In genomic region chr3:97004509-97004908, GRCm38 (mm10) we compare ENCODE assay signal across 22 mouse cellular contexts.
"Had no signal": no experiment of that assay in that cellular context is flagged by ENCODE, and none has a peak within 500 bp of the region (broad histone marks: within the 10 kb centered on the region; RNA-seq: fewer than 3 reads in every experiment).

No protein-coding gene starts in this region.

- H3K36me3 ChIP-seq: kidney, embryonic 15.5 days; limb, embryonic 12.5 days; limb, embryonic 15.5 days; lung, embryonic 15.5 days; midbrain, embryonic 12.5 days; neural tube, embryonic 13.5 days; stomach, embryonic 15.5 days had no signal

- H3K4me3 ChIP-seq: kidney, embryonic 15.5 days; limb, embryonic 12.5 days; limb, embryonic 15.5 days; lung, embryonic 15.5 days; midbrain, embryonic 12.5 days; myocyte; neural tube, embryonic 13.5 days; stomach, embryonic 15.5 days had no signal

- H3K4me1 ChIP-seq: kidney, embryonic 15.5 days; limb, embryonic 12.5 days; limb, embryonic 15.5 days; lung, embryonic 15.5 days; midbrain, embryonic 12.5 days; neural tube, embryonic 13.5 days; stomach, embryonic 15.5 days had no signal

- H3K4me2 ChIP-seq: kidney, embryonic 15.5 days; limb, embryonic 12.5 days; limb, embryonic 15.5 days; liver, embryonic 11.5 days; lung, embryonic 15.5 days; midbrain, embryonic 12.5 days; neural tube, embryonic 13.5 days; stomach, embryonic 15.5 days had no signal

- H3K27me3 ChIP-seq: kidney, embryonic 15.5 days; limb, embryonic 12.5 days; limb, embryonic 15.5 days; lung, embryonic 15.5 days; midbrain, embryonic 12.5 days; neural tube, embryonic 13.5 days; stomach, embryonic 15.5 days had no signal

- H3K9ac ChIP-seq: kidney, embryonic 15.5 days; limb, embryonic 12.5 days; limb, embryonic 15.5 days; liver, embryonic 14.5 days; liver, postnatal 0 days; lung, embryonic 15.5 days; midbrain, embryonic 12.5 days; neural tube, embryonic 13.5 days; stomach, embryonic 15.5 days had no signal

- H3K9me3 ChIP-seq: kidney, embryonic 15.5 days; limb, embryonic 12.5 days; limb, embryonic 15.5 days; lung, embryonic 15.5 days; midbrain, embryonic 12.5 days; neural tube, embryonic 13.5 days; stomach, embryonic 15.5 days had no signal

- DNase-seq: kidney, adult 8-10 months; kidney, postnatal 10 days; kidney, postnatal 4 days; left cerebral cortex, postnatal 4 days; liver, postnatal 0 days; lung, postnatal 10 days; lung, postnatal 36 days; retina, postnatal 1 day; right cerebral cortex, postnatal 25 days; spleen, adult 18-20 months; thymus, postnatal 25 days had no signal

- H3K27ac ChIP-seq: kidney, embryonic 15.5 days; limb, embryonic 12.5 days; limb, embryonic 15.5 days; liver, embryonic 14.5 days; lung, embryonic 15.5 days; midbrain, embryonic 12.5 days; neural tube, embryonic 13.5 days; stomach, embryonic 15.5 days had no signal

- ATAC-seq: liver, postnatal 0 days; midbrain, embryonic 16.5 days had no signal
